Mouse (Mus musculus) kidney, adult 2 months (tissue): ENCODE results near the gene Flrt3. TPM values are rescaled to one million over a fixed set of nuclear protein-coding genes. Genes with fewer than 3 reads are reported as not detected.

Experiments
- DNase-seq: peaks from one replicate; pipeline ENCODE4 v3.0.0; 2021
- H3K27ac ChIP-seq: fragments of 200-500 bp; 2 replicates; pipeline ENCODE4 v1.5.1; 2012; ENCODE audit warnings: low read depth, low read length, control low read depth, inconsistent platforms; ENCODE audit not compliant: insufficient read depth
- H3K27me3 ChIP-seq: fragments of 200-500 bp; replicated peaks from 2 replicates; pipeline ENCODE4 v1.6.1; 2012; ENCODE audit warnings: mild to moderate bottlenecking, moderate library complexity, low read length, inconsistent platforms; ENCODE audit not compliant: control insufficient read depth, insufficient read depth
- H3K36me3 ChIP-seq: fragments of 200-500 bp; 2 replicates; pipeline ENCODE4 v1.6.1; 2012; ENCODE audit warnings: mild to moderate bottlenecking, moderate library complexity, low read length, inconsistent platforms; ENCODE audit not compliant: control insufficient read depth, insufficient read depth
- H3K4me1 ChIP-seq: fragments of 200-500 bp; 2 replicates; pipeline ENCODE4 v1.6.1; 2011; ENCODE audit warnings: low read length; ENCODE audit not compliant: control insufficient read depth, insufficient read depth
- H3K4me3 ChIP-seq: fragments of 200-500 bp; 2 replicates; pipeline ENCODE4 v1.5.1; 2011; ENCODE audit warnings: mild to moderate bottlenecking, low read depth, low read length, control low read depth; ENCODE audit not compliant: insufficient read depth
- CTCF ChIP-seq: fragments of 200-500 bp; conservative IDR thresholded peaks from 2 replicates; pipeline ENCODE4 v1.5.1; 2011; ENCODE audit warnings: low read depth, mild to moderate bottlenecking, control low read depth, low read length, moderate library complexity, mixed read lengths; ENCODE audit not compliant: insufficient read depth, insufficient read length
- POLR2A ChIP-seq: fragments of 200-500 bp; IDR thresholded peaks from one replicate; pipeline ENCODE4 v1.6.1; 2011; ENCODE audit warnings: low read depth, low read length, control low read depth
- WGBS: fragments of 180-500 bp; shearing (Covaris S2); methylation state at CpG from one replicate; pipeline ENCODE4 v1.1.7; 2018; 5-methylcytosine and 5-hydroxymethylcytosine counted together
- polyA plus RNA-seq: library from polyadenylated mRNA; depleted of rRNA; stranded (reverse); fragments of >200 nt; gene quantifications from 2 replicates; pipeline ENCODE4 v1.2.3, GENCODE M21; 2012

Gene Flrt3
- polyA plus RNA-seq, 1 experiment: 1.5 TPM

DNA sequence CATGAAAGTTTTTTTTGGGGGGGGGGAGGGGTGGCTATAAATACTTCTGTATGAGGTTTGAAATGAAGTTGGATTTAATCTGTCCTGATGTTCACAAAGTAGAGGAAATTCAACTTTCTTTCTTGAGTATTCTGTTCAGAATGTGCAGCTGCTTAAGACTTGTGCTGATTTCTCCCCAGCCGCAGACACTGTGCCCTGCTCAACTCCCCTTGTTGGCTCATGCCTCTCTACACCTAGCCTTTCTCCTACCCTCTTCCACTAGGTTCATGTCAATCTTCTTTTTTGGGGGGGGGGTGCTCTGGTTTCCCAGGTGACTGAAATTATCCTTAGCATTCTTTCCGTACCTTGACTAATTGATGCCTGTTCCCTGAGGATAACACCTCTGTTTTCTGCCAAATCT lies 17.3 kb downstream of the Flrt3 start:
- no peaks in the 10 kb centered on the region for H3K4me1 ChIP-seq
- no peaks in the 10 kb centered on the region for H3K36me3 ChIP-seq
- H3K27me3 ChIP-seq: no peaks in the 10 kb centered on the region
- no peak overlapping the region for H3K27ac ChIP-seq
- no peak overlapping the region for H3K4me3 ChIP-seq
- 86% methylated on average over 2 of the region's 2 CpGs for WGBS
- no peak for DNase-seq
- TF ChIP-seq POLR2A (no peak), CTCF (no peak)

DNA sequence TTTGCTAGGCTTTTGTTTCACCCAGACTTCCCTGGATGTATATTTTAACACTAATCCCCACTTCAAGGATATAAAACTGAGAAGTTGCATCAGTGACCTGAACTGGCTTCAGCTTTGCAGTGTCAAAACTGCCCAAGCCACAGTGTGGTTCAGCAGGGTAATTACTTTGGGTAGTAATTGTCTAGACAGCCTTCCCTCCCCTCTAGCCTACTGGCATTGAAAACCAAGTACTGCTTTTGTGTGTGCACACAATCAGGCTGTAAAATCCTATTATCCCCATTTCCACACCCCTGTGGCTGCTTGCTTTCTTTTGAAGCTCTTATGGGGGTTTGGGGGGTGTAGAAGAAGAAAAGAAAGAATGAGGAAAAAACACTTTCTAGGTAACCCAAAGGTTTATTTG lies 17.8 kb downstream of the Flrt3 start:
- Histone ChIP-seq H3K4me3 (no peak overlapping the region), H3K4me1 (no peaks in the 10 kb centered on the region), H3K27ac (no peak overlapping the region), H3K36me3 (no peaks in the 10 kb centered on the region), H3K27me3 (no peaks in the 10 kb centered on the region)
- DNase-seq: no peak
- no peak for TF ChIP-seq CTCF
- no peak for TF ChIP-seq POLR2A

DNA sequence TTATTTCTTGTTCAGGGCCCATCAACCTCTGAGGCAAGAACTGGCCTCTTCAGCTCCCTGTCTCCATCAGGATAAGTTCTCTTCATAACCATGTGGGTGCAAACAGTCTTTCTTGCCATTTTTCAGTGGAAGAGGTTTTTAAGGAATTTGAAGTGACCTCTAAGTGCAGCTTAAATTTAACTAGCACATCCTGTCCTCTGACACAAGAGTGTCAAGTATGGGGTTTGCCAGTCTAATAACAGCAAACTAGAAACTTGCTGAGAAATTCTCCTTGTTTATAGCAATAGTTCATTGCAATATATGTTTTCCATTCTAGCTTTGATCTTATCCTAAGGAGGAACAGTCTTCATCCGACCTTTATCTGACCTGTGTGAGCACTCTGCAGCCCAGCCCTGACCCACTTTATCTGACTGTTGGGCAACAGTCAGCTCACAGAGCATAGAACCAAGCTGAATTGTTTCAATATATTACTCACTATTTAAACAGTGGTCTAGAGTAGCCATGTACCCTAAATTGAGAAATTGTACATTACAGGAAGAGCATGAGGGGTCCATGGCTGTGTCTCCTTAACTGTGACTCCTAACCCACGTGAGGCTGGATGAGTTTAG lies 49.4 kb downstream of the Flrt3 start:
- WGBS: 72% methylated on average over 2 of the region's 2 CpGs

GRCm38 (mm10) chr2:140615451-140615850 lies 55.8 kb downstream of the Flrt3 start:
- Histone ChIP-seq H3K27me3 (no peaks in the 10 kb centered on the region), H3K4me1 (no peaks in the 10 kb centered on the region), H3K4me3 (no peak overlapping the region), H3K36me3 (no peaks in the 10 kb centered on the region), H3K27ac (no peak overlapping the region)
- DNase-seq: no peak
- 82% methylated on average over 2 of the region's 2 CpGs for WGBS
- TF ChIP-seq POLR2A: no peak
- TF ChIP-seq CTCF: no peak

More for the DNA sequence above, 49.4 kb downstream of the Flrt3 start:
- no peaks in the 10 kb centered on the region for H3K4me1 ChIP-seq
- no peak overlapping the region for H3K4me3 ChIP-seq
- no peaks in the 10 kb centered on the region for H3K36me3 ChIP-seq
- no peak overlapping the region for H3K27ac ChIP-seq
- TF ChIP-seq CTCF (no peak), POLR2A (no peak)
- no peak for DNase-seq
- no peaks in the 10 kb centered on the region; the same call in 1 of the 2 replicates for H3K27me3 ChIP-seq
